Mouse (Mus musculus) mature B cell (primary cell): Measurements from ENCODE around the gene Sycp2l.

Experiments
- in situ Hi-C: fragments of 300-500 bp; cut with MboI; formaldehyde crosslinking; loops from 2 replicates; pipeline ENCODE4 v1.14.3; 2019

Sycp2l gene

GRCm38 (mm10) chr13:41113940-41114339 is at the start of gene Sycp2l:
Gene Sycp2l, plus strand, starts transcription at chr13:41114307.
- in situ Hi-C loops = no loop called here

DNA sequence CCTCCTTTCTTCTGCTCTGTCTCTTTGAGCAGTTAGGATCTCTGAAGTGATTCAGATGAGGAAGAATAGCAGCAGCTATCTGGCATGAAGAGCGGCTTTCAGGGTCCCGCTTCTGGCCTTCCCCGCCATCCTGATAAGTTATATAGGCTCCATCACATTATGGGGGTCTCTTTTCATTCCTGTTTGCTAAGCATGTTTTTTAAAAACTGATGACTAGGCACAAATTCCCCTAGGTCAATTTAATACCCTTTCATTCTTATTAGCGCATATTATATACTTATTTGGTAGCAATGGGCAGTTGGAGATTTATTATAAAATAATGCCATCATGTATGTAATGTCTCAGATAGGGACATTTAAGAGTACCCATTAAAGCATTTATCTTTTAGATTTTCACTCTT is 46.5 kb upstream of the Sycp2l start:
- in situ Hi-C loops = no loop called here

DNA sequence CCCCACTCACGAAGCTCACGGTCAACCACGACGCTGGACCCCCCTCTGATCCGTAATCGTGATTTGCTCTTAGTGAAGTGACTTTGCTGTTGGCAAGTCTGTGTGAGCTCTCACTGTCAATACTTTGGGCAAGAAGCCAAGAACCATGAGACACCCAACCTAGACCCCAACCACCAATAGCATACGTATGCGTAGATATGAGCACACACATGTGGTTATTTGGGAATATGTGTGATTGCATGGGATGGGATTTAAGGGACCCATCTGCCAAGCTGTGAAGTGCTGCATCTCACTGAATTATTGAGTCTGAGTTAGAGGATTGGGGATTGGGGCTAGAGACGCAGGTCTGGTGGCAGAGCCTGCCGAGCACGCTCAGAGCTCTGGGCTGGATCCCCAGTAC is 42.5 kb upstream of the Sycp2l start:
- in situ Hi-C loops = no loop called here

- in situ Hi-C loops = no loop called here
These were observed 40.3 kb upstream of the Sycp2l start for GRCm38 (mm10) chr13:41073819-41074218.

GRCm38 (mm10) chr13:41077921-41078320 is 36.2 kb upstream of the Sycp2l start:
- in situ Hi-C loops = no loop called here

- in situ Hi-C loops = no loop called here
These were observed 35.3 kb upstream of the Sycp2l start for GRCm38 (mm10) chr13:41078690-41079420.

- in situ Hi-C loops = no loop called here
These were observed 34.7 kb upstream of the Sycp2l start, which contains the start of gene Mak for GRCm38 (mm10) chr13:41079421-41079780. Gene Mak, minus strand, starts transcription at chr13:41079706.

GRCm38 (mm10) chr13:41079859-41080258 is 34.2 kb upstream of the Sycp2l start:
- in situ Hi-C loops = no loop called here

DNA sequence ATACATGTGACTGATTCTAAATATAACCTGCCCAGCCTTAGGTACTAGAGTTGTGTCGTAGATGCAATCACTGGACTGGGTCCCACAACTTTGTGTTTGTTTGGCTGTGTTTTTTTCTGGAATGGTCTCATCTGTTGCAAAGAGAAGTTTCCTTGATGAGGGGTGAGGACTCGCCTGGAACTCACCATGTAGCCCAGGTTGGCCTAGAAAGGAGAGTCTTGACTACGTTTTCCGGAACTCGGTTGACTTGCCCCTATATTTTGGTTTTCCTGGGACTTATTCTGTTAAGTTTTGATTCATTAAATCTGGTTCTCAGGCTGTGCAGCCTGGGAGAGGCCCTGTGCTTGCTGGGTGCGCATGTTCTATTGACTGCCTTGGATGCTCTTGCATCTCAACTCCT is 33.4 kb upstream of the Sycp2l start:
- in situ Hi-C loops = no loop called here

DNA sequence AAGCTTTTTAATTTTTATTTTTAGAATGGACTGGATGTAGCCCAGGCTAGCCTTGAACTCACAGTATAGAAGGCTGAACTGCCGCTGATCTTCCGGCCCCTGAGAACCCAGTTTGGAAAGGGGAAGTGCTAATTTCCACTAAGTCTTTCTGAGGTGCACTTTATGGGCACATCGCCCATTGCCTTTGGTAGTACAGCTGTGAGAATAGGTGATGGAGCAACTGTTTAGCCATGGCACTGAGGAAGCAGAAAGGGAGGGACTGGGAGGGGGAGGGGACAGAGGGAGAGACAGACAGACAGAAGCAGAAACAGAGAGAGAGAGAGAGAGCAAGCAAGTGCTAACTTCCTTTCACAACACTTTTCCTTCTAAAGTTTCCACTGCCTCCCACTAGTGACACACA is 29.6 kb upstream of the Sycp2l start:
- in situ Hi-C loops = no loop called here

DNA sequence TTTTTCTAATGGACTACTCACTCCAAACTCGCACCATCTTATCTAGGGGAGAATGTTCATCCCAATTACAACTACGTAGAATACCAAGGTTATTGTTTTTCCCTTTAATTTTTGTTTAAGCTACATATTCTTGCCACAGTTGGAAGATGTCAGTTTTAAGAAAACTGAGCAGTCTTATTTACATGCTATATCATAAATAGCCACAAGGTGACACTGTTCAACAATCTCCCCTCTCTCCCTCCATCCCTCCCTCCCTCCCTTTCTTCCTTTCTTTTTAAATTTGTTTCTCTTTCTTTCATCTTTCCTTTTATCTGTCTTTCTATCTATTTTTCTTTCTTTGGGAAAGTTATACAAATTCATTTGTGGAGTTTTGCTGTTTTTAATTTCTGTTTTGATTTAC is 29.0 kb upstream of the Sycp2l start:
- in situ Hi-C loops = no loop called here

- in situ Hi-C loops = no loop called here
These were observed 25.4 kb upstream of the Sycp2l start for GRCm38 (mm10) chr13:41088746-41089145.

DNA sequence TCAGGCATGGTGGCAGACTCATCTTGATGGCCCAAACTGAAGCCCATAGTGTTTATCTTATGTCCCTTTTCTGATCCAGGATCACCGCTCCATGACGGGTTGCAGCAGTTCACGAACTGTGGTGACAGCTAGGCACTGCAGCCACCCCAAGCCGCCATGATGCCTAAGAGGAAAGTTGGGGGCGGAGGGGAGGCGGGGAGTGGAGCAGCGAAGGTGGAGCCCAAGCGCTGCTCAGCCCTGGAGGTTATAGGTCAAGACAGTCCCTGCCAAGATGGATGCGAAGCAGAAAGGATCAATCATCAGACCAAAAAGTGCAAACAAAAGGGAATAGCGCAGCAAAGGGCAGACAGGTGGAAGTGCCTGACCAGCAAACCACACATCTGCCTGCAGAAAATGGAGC is 22.8 kb upstream of the Sycp2l start:
- in situ Hi-C loops = no loop called here

GRCm38 (mm10) chr13:41094160-41094559 is 19.9 kb upstream of the Sycp2l start:
- in situ Hi-C loops = no loop called here

DNA sequence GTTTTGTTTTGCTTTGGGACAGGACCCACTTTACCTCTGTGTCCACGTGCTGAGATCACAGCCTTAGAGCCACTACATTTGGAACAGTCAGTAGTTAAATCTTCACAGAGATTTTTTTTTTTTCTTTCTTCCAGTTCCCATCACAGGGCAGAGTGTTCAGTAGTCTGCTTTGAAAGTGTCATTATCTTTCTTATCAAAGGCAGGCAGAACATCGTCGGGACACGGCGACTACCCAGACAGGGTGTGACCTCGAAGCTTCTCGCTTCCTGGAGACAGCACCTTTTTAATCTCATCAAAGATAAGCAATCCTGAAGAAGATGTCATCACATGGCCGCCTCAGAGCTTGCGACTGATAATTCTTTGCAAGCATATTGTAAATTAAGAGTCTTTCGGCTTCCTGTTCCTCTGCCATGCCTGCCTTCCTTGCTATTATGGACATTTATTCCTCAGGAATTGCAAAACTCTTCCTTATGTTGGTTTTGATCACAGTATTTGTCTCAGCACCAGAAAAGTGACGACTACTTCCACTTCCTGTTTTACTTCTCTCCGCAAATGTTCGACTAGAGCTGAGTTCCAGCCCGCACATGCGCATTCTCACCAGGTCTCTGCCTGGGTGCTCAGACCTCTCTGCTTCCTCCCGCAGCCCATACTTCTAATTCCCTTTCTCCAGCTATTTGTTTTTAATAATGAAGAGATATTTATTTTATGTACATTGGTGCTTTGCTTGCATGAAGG is 16.6 kb upstream of the Sycp2l start:
- in situ Hi-C loops = no loop called here

GRCm38 (mm10) chr13:41098325-41098724 is 15.8 kb upstream of the Sycp2l start:
- in situ Hi-C loops = no loop called here

- in situ Hi-C loops = no loop called here
These were observed 14.1 kb upstream of the Sycp2l start for GRCm38 (mm10) chr13:41100031-41100430.

DNA sequence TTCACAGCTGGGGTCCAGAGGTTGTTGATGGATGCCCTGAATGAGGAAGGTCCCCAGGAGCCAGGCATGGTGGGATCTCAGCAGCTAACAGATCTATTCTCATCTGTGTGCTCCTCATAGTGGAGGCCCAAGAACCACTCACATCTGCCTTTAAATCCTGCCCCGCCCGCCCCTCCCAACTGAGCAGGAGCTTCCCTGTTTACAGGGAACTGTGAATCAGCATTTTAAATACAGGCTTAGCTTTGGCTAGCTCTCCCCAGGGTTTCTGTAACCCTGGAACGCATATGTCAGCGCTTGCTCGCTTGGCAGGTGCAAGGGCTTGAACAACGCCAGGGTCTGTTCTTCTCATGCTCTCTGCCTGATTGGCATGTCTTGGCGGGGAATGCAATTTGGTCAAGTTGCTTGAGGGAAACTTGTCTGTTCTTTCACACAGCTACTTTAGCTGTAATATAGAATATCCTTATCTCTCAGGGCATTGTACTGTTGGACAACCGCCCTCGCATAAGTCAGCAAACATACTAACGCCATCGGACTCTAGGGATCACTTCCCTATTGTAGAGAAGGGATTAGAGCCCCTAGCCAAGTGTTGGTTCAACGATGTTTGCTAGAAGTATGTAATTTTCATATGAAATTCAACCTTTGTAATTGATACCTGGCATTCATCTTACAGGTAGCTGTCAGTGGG is 10.1 kb upstream of the Sycp2l start:
- in situ Hi-C loops = no loop called here

- in situ Hi-C loops = no loop called here
These were observed 8.6 kb upstream of the Sycp2l start for GRCm38 (mm10) chr13:41105541-41105940.

DNA sequence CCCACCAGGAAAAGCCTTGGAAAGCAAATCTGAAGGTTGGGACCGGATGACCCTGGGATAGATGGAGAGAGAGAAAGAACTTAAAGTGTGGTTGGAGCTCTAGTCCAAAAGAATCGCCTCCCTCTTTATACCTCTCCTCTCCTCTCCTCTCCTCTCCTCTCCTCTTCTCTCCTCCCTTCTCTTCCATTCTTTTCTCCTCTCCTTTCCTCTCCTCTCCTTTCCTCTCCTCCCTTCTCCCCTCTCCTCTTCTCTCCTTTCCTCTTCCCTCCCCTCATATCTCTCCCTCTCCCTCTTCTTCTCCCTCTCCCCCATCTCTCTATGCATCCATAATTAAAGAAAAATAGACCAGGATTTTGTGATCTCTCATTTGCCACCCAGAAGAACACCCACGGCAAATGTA is 3.2 kb upstream of the Sycp2l start, which contains the start of gene Gcm2:
Gene Gcm2 (minus strand): TSS at position 101 of the 400 bp plus-strand sequence.
- in situ Hi-C loops = no loop called here

DNA sequence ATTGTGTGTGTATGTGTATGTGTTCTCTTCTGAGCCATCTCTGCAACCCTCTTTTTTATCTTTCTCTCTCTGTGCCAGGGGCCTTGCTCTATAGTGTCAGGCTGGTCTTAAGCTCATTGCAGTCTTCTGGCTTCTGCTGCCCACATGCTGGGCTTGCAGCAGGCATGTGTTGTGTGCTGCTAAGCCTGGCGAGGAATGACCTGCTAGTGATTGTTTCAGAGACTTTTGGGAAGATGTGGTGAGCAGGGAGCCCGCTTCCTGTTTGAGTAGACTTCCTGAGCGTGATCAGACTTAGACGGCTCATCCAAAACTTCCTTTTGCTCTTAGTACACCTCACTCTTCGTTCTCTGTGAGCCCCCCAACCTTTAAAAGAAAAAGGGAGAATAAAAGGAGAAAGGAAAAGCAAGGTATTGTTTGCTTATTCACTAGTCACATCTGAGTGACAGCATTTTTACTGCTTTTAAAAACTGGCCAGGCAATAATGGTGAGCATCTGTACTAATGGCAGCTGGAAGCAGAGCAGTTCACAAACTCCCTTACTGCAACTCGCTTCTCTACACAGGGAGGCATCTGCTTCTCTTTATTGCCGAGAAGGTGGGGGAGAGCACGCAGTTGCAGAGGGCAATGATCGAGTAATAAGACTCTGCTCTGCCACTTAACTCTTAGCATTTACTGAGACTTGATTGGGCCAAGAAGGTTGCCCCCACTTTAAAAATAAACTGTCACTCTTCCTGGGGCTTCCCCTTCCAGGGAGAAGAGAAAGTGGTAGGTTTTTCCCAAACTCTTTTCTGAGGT is 5.2 kb downstream of the Sycp2l start:
- in situ Hi-C loops = no loop called here

GRCm38 (mm10) chr13:41123666-41124225 is 9.6 kb downstream of the Sycp2l start:
- in situ Hi-C loops = no loop called here
